Mouse (Mus musculus) E14TG2a.4 (cell line): ENCODE measurements around the gene Cyb5r1.

ENCODE experiments used
- CTCF ChIP-seq: conservative IDR thresholded peaks from 2 replicates; pipeline ENCODE4 v1.5.1; 2014; ENCODE audit warnings: low read length
- NANOG ChIP-seq: IDR thresholded peaks from 2 replicates; pipeline ENCODE4 v1.6.1; 2014; ENCODE audit warnings: borderline replicate concordance, low read length, mixed read lengths

GRCm38 (mm10) chr1:134419176-134419575 lies 13.8 kb downstream of the Cyb5r1 start:
- no peak for TF ChIP-seq CTCF
- TF ChIP-seq NANOG: peak; percentile 39; the same call in 1 of the 2 replicates
